Mouse (Mus musculus): ENCODE measurements around the gene Pelp1. TPM values are rescaled to one million over a fixed set of nuclear protein-coding genes. Genes with fewer than 3 reads are reported as not detected.
"Not testable (repeated sequence)": the region's sequence is repeated elsewhere in the genome, so short reads cannot be mapped to it uniquely, and the experiment has no call there.

Gene Pelp1
- polyA plus RNA-seq, 1 experiment from 2014 or later, result 31.6 TPM

DNA sequence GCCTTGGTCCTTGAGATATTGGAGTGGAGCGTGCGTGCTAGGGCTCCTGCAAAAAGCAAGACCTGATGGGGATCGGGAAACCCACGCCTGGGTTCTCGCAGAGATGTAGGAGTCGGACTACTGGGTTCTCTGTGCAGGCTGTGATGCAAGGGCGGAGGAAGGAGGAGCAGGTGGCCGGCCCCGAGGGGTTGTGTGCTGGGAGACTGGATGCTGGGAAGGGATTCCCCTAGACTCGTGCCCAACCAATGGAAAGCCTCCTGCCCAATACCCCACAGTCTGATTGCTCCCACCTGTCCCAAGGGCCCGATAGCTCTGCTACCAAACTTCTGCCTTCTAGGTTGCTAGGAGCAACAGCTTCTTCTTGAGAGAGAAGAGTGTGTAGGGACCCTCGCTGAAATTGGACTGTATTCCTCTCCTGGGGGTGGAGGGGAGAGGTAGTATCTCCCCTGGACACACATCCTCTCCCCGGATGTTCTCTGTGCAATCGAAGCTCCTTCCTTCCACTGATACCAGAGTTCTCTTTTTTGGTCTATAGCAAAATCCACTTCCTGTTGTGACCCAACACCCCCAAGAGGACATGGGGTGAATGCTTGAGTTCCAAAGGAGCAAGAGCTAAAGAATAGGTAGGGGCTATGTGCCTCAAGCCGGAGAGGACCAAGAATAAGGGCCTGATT is 23.2 kb upstream of the Pelp1 start:
- H3K9ac ChIP-seq (replicated peaks; ENCODE audit: low read depth, low read length), result peak overlapping the region; percentile 65
- peak overlapping the region; percentile 69 for H3K27ac ChIP-seq (ENCODE audit: low read length)
- H3K4me3 ChIP-seq (ENCODE audit: low read depth, low read length), result peak overlapping the region; percentile 70
- H3K4me2 ChIP-seq (replicated peaks; ENCODE audit: low read depth, low read length), result peak overlapping the region; percentile 83
- 8% methylated on average over 15 of the region's 15 CpGs for WGBS
- H3K9me3 ChIP-seq (ENCODE audit: control insufficient read depth, low read depth, low read length), result no peaks in the 10 kb centered on the region
- H3K36me3 ChIP-seq (ENCODE audit: control insufficient read depth, insufficient read depth, low read length), result peaks cover 7% of the 10 kb centered on the region; the same call in 1 of the 2 replicates
- H3K27me3 ChIP-seq (ENCODE audit: control insufficient read depth, insufficient read depth, low read length), result no peaks in the 10 kb centered on the region
- H3K4me1 ChIP-seq (ENCODE audit: control insufficient read depth, insufficient read depth, low read length), result peaks cover 14% of the 10 kb centered on the region; the same call in 1 of the 2 replicates
- peak; percentile 20; the same call in 1 of the 2 replicates for ATAC-seq (ENCODE audit: insufficient number of reproducible peaks, insufficient read depth, low FRiP score, low read depth)

DNA sequence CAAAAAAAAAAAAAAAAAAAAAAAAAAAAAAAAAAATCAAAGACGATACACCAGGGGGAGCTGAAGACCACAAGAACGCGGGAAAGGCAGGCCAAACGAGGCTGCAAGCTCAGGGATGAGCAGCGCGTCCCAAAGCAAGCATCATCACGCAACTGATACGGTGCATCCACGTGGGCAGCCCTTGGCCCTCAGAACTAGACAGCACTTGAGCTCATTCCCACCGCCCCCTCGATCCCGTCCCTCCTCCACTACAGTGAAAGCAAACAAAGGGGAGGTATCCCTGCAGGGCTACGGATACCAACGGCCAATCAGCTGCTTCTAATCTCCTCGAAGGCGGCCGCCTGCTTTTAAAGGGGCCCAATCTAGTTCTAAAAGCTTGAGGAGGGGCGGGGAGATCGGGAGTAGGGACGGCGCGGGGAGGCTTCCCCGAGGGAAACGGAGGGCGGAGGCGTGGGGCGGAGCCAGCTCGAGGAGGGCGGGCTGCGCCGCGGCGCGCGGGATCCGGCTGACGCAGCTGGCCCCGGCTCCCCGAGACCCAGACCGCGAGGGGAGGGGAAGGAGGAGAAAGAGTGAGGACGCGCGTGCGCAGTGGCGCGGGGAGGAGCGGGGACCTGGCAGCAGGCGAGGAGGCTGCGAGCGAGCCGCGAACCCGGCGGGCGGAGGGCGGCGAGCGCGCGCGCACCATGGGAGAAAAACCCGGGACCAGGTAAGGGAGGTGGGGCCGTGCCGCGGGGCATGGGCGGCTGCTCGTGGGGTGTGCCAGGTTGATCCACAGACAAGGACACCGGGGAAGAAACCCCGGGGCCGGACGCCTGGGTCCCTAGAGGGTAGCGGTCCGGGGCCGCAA is 22.4 kb upstream of the Pelp1 start, which contains the start of gene Arrb2:
Arrb2 (plus strand) TSS at position 588 of the 847 bp plus-strand sequence.
- no peaks in the 10 kb centered on the region for H3K27me3 ChIP-seq (ENCODE audit: control insufficient read depth, insufficient read depth, low read length)
- H3K4me1 ChIP-seq (ENCODE audit: control insufficient read depth, insufficient read depth, low read length), result peaks cover 14% of the 10 kb centered on the region; the same call in 1 of the 2 replicates
- peak within 1 kb of the TSS; percentile 69 for H3K27ac ChIP-seq (ENCODE audit: low read length)
- peak within 1 kb of the TSS; percentile 70 for H3K4me3 ChIP-seq (ENCODE audit: low read depth, low read length)
- H3K4me2 ChIP-seq (replicated peaks; ENCODE audit: low read depth, low read length), result peak within 1 kb of the TSS; percentile 83
- ATAC-seq (ENCODE audit: insufficient number of reproducible peaks, insufficient read depth, low FRiP score, low read depth), result peak; percentile 95
- H3K9me3 ChIP-seq (ENCODE audit: control insufficient read depth, low read depth, low read length), result no peaks in the 10 kb centered on the region
- H3K36me3 ChIP-seq (ENCODE audit: control insufficient read depth, insufficient read depth, low read length), result peaks cover 6% of the 10 kb centered on the region; the same call in 1 of the 2 replicates
- under 1% methylated on average over 75 of the region's 75 CpGs for WGBS
- H3K9ac ChIP-seq (replicated peaks; ENCODE audit: low read depth, low read length), result peak within 1 kb of the TSS; percentile 65

DNA sequence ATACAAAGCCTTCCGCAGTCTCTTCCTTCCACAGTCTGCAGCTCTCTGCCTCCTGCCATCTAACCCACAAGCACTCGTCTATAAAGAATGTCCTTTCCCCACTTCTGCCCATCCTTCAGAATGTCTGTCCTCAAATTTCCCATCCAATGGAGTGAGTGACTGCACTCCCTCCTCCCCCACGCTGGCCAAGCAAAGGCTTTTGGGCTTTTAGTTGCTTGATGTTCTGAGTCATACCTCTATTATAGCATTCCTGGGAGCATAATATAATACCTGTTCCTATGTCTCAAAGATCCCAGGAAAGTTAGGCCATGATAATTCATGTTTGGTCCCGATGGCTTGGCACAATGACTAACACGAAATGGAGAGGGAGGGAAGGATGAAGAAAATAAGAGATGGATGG is 21.7 kb upstream of the Pelp1 start:
- Histone ChIP-seq H3K9ac (replicated peaks; ENCODE audit: low read depth, low read length) (0 out of 2 replicates have a peak overlapping the region, but pooled peaks have one; percentile 18), H3K27me3 (ENCODE audit: control insufficient read depth, insufficient read depth, low read length) (no peaks in the 10 kb centered on the region), H3K9me3 (ENCODE audit: control insufficient read depth, low read depth, low read length) (no peaks in the 10 kb centered on the region), H3K4me2 (replicated peaks; ENCODE audit: low read depth, low read length) (peak overlapping the region; percentile 34; the same call in 1 of the 2 replicates), H3K36me3 (ENCODE audit: control insufficient read depth, insufficient read depth, low read length) (no peaks in the 10 kb centered on the region; the same call in 1 of the 2 replicates), H3K4me1 (ENCODE audit: control insufficient read depth, insufficient read depth, low read length) (peaks cover 14% of the 10 kb centered on the region; the same call in 1 of the 2 replicates), H3K4me3 (ENCODE audit: low read depth, low read length) (peak overlapping the region; percentile 70), H3K27ac (ENCODE audit: low read length) (peak overlapping the region; percentile 69; the same call in 1 of the 2 replicates)
- no peak for ATAC-seq (ENCODE audit: insufficient number of reproducible peaks, insufficient read depth, low FRiP score, low read depth)
- 28% methylated on average over 5 of the region's 5 CpGs for WGBS

DNA sequence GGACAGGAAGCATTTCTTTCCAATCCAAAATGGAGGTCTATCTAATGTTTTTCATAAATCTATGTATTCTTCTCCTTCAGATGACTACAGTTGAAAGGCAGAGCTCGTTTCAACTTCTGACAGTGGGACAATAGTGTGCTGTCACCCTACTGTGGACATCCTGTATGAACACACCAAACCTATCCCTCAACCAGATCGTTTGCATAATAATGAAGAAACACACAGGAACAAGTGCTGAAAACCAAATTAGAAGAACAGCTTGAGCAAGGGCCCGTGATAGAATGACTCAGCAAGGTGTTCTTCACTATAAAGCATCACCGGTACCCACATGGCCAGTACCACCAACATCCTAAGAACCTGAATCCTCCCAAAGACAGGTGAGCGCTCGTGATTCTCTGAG is 16.8 kb upstream of the Pelp1 start:
- H3K4me2 ChIP-seq (replicated peaks; ENCODE audit: low read depth, low read length); H3K4me1 ChIP-seq (ENCODE audit: control insufficient read depth, insufficient read depth, low read length); H3K9me3 ChIP-seq (ENCODE audit: control insufficient read depth, low read depth, low read length); H3K27me3 ChIP-seq (ENCODE audit: control insufficient read depth, insufficient read depth, low read length); H3K9ac ChIP-seq (replicated peaks; ENCODE audit: low read depth, low read length); H3K36me3 ChIP-seq (ENCODE audit: control insufficient read depth, insufficient read depth, low read length); H3K4me3 ChIP-seq (ENCODE audit: low read depth, low read length); ATAC-seq (ENCODE audit: insufficient number of reproducible peaks, insufficient read depth, low FRiP score, low read depth); H3K27ac ChIP-seq (ENCODE audit: low read length): not testable (repeated sequence)
- 78% methylated on average over 6 of the region's 6 CpGs for WGBS

DNA sequence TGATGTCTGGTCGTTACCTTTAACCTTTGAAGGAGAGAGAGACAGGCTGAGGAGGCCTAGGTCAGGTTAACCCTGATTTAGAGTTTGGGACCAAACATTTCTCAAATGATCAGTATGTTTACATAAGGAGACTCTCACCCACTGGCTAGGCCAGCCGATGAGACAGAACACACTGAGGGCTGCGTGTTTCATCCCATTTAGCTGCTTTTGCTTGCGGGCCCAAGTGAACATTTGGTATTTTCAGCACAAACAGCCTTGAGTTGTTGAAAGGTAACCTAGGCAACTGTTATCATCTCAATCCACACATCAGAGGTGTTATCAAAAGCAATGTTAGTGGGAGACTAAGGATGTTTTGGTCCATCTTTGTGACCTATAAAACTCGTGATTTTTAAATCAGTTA is 9.7 kb upstream of the Pelp1 start:
- no peaks in the 10 kb centered on the region for H3K36me3 ChIP-seq (ENCODE audit: control insufficient read depth, insufficient read depth, low read length)
- no peak overlapping the region for H3K27ac ChIP-seq (ENCODE audit: low read length)
- no peak overlapping the region for H3K4me3 ChIP-seq (ENCODE audit: low read depth, low read length)
- H3K4me2 ChIP-seq (replicated peaks; ENCODE audit: low read depth, low read length), result no peak overlapping the region
- no peak for ATAC-seq (ENCODE audit: insufficient number of reproducible peaks, insufficient read depth, low FRiP score, low read depth)
- whole genome bisulfite sequencing, result 34% methylated on average over 5 of the region's 5 CpGs
- H3K9ac ChIP-seq (replicated peaks; ENCODE audit: low read depth, low read length), result no peak overlapping the region
- H3K4me1 ChIP-seq (ENCODE audit: control insufficient read depth, insufficient read depth, low read length), result no peaks in the 10 kb centered on the region
- no peaks in the 10 kb centered on the region for H3K27me3 ChIP-seq (ENCODE audit: control insufficient read depth, insufficient read depth, low read length)
- H3K9me3 ChIP-seq (ENCODE audit: control insufficient read depth, low read depth, low read length), result no peaks in the 10 kb centered on the region

DNA sequence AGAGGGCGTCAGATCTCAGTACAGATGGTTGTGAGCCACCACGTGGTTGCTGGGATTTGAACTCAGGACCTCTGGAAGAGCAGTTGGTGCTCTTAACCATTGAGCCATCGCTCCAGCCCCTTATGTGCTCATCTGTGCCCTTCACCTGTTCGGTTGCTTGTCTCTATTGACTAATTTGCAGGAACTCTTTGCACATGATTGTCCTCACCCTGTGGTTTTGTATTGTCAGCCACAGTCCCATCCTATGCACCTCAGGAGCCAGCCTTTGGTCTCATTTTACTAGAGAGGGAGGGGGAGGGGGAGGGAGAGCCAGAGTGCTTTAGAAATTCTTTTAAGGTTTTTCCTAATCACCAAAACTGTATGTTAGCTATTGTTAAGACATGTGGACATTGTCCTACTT is 8.4 kb upstream of the Pelp1 start:
- no peaks in the 10 kb centered on the region for H3K4me1 ChIP-seq (ENCODE audit: control insufficient read depth, insufficient read depth, low read length)
- H3K27me3 ChIP-seq (ENCODE audit: control insufficient read depth, insufficient read depth, low read length), result no peaks in the 10 kb centered on the region
- no peak overlapping the region for H3K27ac ChIP-seq (ENCODE audit: low read length)
- no peak overlapping the region for H3K9ac ChIP-seq (replicated peaks; ENCODE audit: low read depth, low read length)
- ATAC-seq (ENCODE audit: insufficient number of reproducible peaks, insufficient read depth, low FRiP score, low read depth), result no peak
- H3K4me3 ChIP-seq (ENCODE audit: low read depth, low read length), result no peak overlapping the region
- H3K36me3 ChIP-seq (ENCODE audit: control insufficient read depth, insufficient read depth, low read length), result no peaks in the 10 kb centered on the region
- no peak overlapping the region for H3K4me2 ChIP-seq (replicated peaks; ENCODE audit: low read depth, low read length)
- no peaks in the 10 kb centered on the region for H3K9me3 ChIP-seq (ENCODE audit: control insufficient read depth, low read depth, low read length)
- WGBS, result 62% methylated on average over 4 of the region's 4 CpGs

DNA sequence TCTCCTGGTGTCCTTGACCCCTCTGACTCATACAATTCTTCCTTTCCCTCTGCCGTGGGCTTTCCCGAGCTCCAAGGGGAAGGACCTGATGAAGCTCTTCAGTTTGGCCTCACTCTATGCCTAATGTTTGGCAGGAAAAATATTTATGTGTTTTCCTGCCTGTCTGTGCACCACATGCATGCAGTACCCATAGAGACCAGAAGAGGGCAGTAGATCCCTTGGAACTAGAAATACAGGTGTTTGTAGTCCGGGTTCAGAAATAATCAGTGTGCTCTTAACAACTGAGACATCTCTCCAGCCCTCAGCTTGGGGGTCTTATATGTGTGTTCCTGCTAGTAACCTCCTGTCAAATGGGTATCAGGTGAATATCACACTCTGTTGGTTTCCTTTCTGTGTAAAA is 4.1 kb upstream of the Pelp1 start:
- WGBS, result 2% methylated on average over 3 of the region's 3 CpGs

DNA sequence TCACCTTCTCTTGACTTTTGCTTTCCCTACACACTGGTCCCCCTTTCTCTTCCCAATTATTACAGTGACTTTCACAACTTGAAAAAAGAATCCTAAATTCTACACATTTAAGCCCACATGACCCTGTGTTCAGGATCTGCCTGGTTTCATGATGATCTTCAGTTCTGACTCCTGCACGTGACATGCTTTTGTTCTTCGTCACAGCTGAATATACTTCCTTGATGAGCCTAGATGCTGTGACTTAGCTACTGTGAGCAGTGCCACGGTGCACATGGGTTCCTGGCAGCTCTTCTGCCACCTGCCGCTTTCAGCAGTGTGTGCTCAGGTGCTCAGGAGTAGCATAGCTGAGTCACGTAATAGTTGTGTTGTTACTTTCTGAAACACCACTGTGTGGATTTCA is 2.8 kb upstream of the Pelp1 start:
- no peaks in the 10 kb centered on the region for H3K27me3 ChIP-seq (ENCODE audit: control insufficient read depth, insufficient read depth, low read length)
- 71% methylated on average over 5 of the region's 5 CpGs for WGBS
- no peak overlapping the region for H3K27ac ChIP-seq (ENCODE audit: low read length)
- H3K36me3 ChIP-seq (ENCODE audit: control insufficient read depth, insufficient read depth, low read length), result no peaks in the 10 kb centered on the region
- no peak for ATAC-seq (ENCODE audit: insufficient number of reproducible peaks, insufficient read depth, low FRiP score, low read depth)
- no peak overlapping the region for H3K4me2 ChIP-seq (replicated peaks; ENCODE audit: low read depth, low read length)
- H3K9ac ChIP-seq (replicated peaks; ENCODE audit: low read depth, low read length), result no peak overlapping the region
- H3K4me3 ChIP-seq (ENCODE audit: low read depth, low read length), result no peak overlapping the region
- peaks cover 10% of the 10 kb centered on the region for H3K4me1 ChIP-seq (ENCODE audit: control insufficient read depth, insufficient read depth, low read length)
- H3K9me3 ChIP-seq (ENCODE audit: control insufficient read depth, low read depth, low read length), result no peaks in the 10 kb centered on the region

More for the DNA sequence above, 4.1 kb upstream of the Pelp1 start:
- no peaks in the 10 kb centered on the region for H3K27me3 ChIP-seq (ENCODE audit: control insufficient read depth, insufficient read depth, low read length)
- H3K4me1 ChIP-seq (ENCODE audit: control insufficient read depth, insufficient read depth, low read length), result peaks cover 2% of the 10 kb centered on the region
- no peaks in the 10 kb centered on the region for H3K36me3 ChIP-seq (ENCODE audit: control insufficient read depth, insufficient read depth, low read length)
- H3K9me3 ChIP-seq (ENCODE audit: control insufficient read depth, low read depth, low read length), result no peaks in the 10 kb centered on the region
- ATAC-seq (ENCODE audit: insufficient number of reproducible peaks, insufficient read depth, low FRiP score, low read depth), result no peak
- no peak overlapping the region for H3K4me2 ChIP-seq (replicated peaks; ENCODE audit: low read depth, low read length)
- H3K27ac ChIP-seq (ENCODE audit: low read length), result no peak overlapping the region
- H3K4me3 ChIP-seq (ENCODE audit: low read depth, low read length), result no peak overlapping the region
- no peak overlapping the region for H3K9ac ChIP-seq (replicated peaks; ENCODE audit: low read depth, low read length)
